Mouse (Mus musculus): Measurements from ENCODE around the gene Nodal. TPM values are rescaled to one million over a fixed set of nuclear protein-coding genes. Genes with fewer than 3 reads are reported as not detected.

Gene Nodal
- total and polyA plus RNA-seq, 3 experiments, result not detected

- TF ChIP-seq TAL1 (IDR thresholded peaks at IDR 0.05; ENCODE audit: low read length) (peak; percentile 84), ZMIZ1 (IDR thresholded peaks at IDR 0.05; ENCODE audit: low read depth, low read length) (no peak), GABPA (IDR thresholded peaks at IDR 0.05; ENCODE audit: low read depth, low read length) (no peak), TBP (IDR thresholded peaks at IDR 0.05; ENCODE audit: low read depth, low read length) (peak; percentile 43; the same call in 1 of the 2 replicates), SIN3A (IDR thresholded peaks at IDR 0.05; ENCODE audit: low read length) (peak; percentile 85), MYC (IDR thresholded peaks at IDR 0.05; ENCODE audit: low read depth, low read length) (peak; percentile 79), MEF2A (IDR thresholded peaks at IDR 0.05; ENCODE audit: extremely low read depth, insufficient replicate concordance, low read depth, low read length, poor library complexity, severe bottlenecking) (no peak), KAT2A (conservative IDR thresholded peaks at IDR 0.05; ENCODE audit: low read depth, low read length) (no peak), ZKSCAN1 (IDR thresholded peaks at IDR 0.05; ENCODE audit: low read depth, low read length) (no peak), UBTF (IDR thresholded peaks at IDR 0.05; ENCODE audit: borderline replicate concordance, insufficient read depth, low read depth, low read length) (no peak), MAZ (IDR thresholded peaks at IDR 0.05; ENCODE audit: low read depth, low read length) (no peak)
These were observed 4.7 kb upstream of the Nodal start (continued) for GRCm38 (mm10) chr10:61412910-61413625.

GRCm38 (mm10) chr10:61415240-61415639 lies 2.5 kb upstream of the Nodal start:
- 0 out of 4 replicates have a peak, but pooled peaks cover 0 to 3% of the 10 kb centered on the region in 2 experiments for H3K4me1 ChIP-seq (ENCODE audit: control insufficient read depth in 1 of 2, insufficient read depth in 2 of 2, low read length in 2 of 2)
- peak; percentile 41 for DNase-seq (ENCODE audit: low read depth, low spot score)
- no peak overlapping the region for H3K4me3 ChIP-seq (ENCODE audit: control insufficient read depth in 1 of 2, insufficient read depth in 1 of 2, low read depth in 2 of 2, low read length in 2 of 2)
- no peak overlapping the region for H3K27ac ChIP-seq (ENCODE audit: control insufficient read depth, low read depth, low read length)
- H3K27me3 ChIP-seq (ENCODE audit: control insufficient read depth in 1 of 2, insufficient read depth in 2 of 2, low read length in 2 of 2), result no peaks in the 10 kb centered on the region
- H3K9me3 ChIP-seq (replicated peaks; ENCODE audit: insufficient read depth, low read length), result no peaks in the 10 kb centered on the region
- no peaks in the 10 kb centered on the region for H3K36me3 ChIP-seq (ENCODE audit: control insufficient read depth in 1 of 2, insufficient read depth in 2 of 2, low read length in 2 of 2)
- TF ChIP-seq CTCF (IDR thresholded peaks at IDR 0.05 in 2 of 3, conservative IDR thresholded peaks at IDR 0.05 in 1 of 3; ENCODE audit: control insufficient read depth in 1 of 3, insufficient read depth in 1 of 3, low read depth in 2 of 3, low read length in 3 of 3, poor library complexity in 1 of 3, severe bottlenecking in 1 of 3) (peak in 2 of 3 experiments; percentile 30 to 36; a peak in 4 of 6 replicates), ELF1 (IDR thresholded peaks at IDR 0.05; ENCODE audit: low read depth, low read length) (no peak)
- no peak overlapping the region for H3K9ac ChIP-seq (ENCODE audit: control insufficient read depth, low read depth, low read length, poor library complexity, severe bottlenecking)
- H3K79me2 ChIP-seq (ENCODE audit: control insufficient read depth, insufficient read depth, low read length, poor library complexity), result no peaks in the 10 kb centered on the region

- H3K27ac ChIP-seq (ENCODE audit: control insufficient read depth, low read depth, low read length), result no peak overlapping the region
- H3K36me3 ChIP-seq (ENCODE audit: control insufficient read depth in 1 of 2, insufficient read depth in 2 of 2, low read length in 2 of 2), result no peaks in the 10 kb centered on the region
- 0 out of 4 replicates have a peak, but pooled peaks cover 0 to 3% of the 10 kb centered on the region in 2 experiments for H3K4me1 ChIP-seq (ENCODE audit: control insufficient read depth in 1 of 2, insufficient read depth in 2 of 2, low read length in 2 of 2)
- no peaks in the 10 kb centered on the region for H3K9me3 ChIP-seq (replicated peaks; ENCODE audit: insufficient read depth, low read length)
- TF ChIP-seq ZNF384 (IDR thresholded peaks at IDR 0.05; ENCODE audit: low read depth, low read length) (no peak), SIN3A (IDR thresholded peaks at IDR 0.05; ENCODE audit: low read length) (no peak), EP300 (IDR thresholded peaks at IDR 0.05; ENCODE audit: low read depth in 1 of 2, low read length in 2 of 2) (no peak), CTCF (IDR thresholded peaks at IDR 0.05 in 2 of 3, conservative IDR thresholded peaks at IDR 0.05 in 1 of 3; ENCODE audit: control insufficient read depth in 1 of 3, insufficient read depth in 1 of 3, low read depth in 2 of 3, low read length in 3 of 3, poor library complexity in 1 of 3, severe bottlenecking in 1 of 3) (no peak), ETS1 (IDR thresholded peaks at IDR 0.05; ENCODE audit: low read depth, low read length) (no peak), TAL1 (IDR thresholded peaks at IDR 0.05; ENCODE audit: low read length) (no peak), TBP (IDR thresholded peaks at IDR 0.05; ENCODE audit: low read depth, low read length) (no peak)
- H3K79me2 ChIP-seq (ENCODE audit: control insufficient read depth, insufficient read depth, low read length, poor library complexity), result no peaks in the 10 kb centered on the region
- H3K4me3 ChIP-seq (ENCODE audit: control insufficient read depth in 1 of 2, insufficient read depth in 1 of 2, low read depth in 2 of 2, low read length in 2 of 2), result no peak overlapping the region
- H3K9ac ChIP-seq (ENCODE audit: control insufficient read depth, low read depth, low read length, poor library complexity, severe bottlenecking), result no peak overlapping the region
- H3K27me3 ChIP-seq (ENCODE audit: control insufficient read depth in 1 of 2, insufficient read depth in 2 of 2, low read length in 2 of 2), result no peaks in the 10 kb centered on the region
- DNase-seq (ENCODE audit: low read depth, low spot score), result no peak
These were observed 1.9 kb upstream of the Nodal start for GRCm38 (mm10) chr10:61415890-61416289.

Data from MEL (cell line).